In the genomic region with DNA sequence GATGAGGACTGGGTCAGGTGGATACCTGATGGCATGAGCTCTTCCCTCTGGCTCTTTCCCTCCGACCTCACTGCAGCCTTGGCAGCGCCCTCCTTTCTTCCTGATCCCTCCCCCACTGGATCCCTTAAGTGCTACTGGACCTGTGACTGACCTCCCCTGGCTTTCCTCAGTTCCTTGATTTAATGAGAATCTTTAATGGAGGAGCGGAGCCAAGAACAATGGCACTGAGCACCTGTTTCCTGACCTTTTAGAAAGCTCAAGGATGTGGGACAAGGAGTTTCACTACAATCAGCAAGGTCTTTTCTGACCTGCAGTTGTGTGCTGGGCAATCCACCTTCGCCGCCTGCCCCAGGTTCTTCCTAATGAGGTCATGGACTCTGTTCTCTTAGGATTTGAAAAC, we compare ENCODE assay signal across 30 mouse cellular contexts. TPM values are rescaled to one million over a fixed set of nuclear protein-coding genes. Genes with fewer than 3 reads are reported as not detected.
A peak's percentile ranks its signal among the peaks of the same experiment; 100 is the strongest.
DNase-seq lines count a peak whose midpoint lies in the region; ATAC-seq lines count a peak whose summit lies in the region.
"Had no signal": no experiment of that assay in that cellular context is flagged by ENCODE, and none has a peak within 500 bp of the region (broad histone marks: within the 10 kb centered on the region; RNA-seq: fewer than 3 reads in every experiment).

No protein-coding gene starts in this region.

- H3K9me3 ChIP-seq in heart, embryonic 12.5 days (replicated peaks) = no peaks in the 10 kb centered on the region
- no peaks in the 10 kb centered on the region for H3K9me3 ChIP-seq in kidney, embryonic 16.5 days (ENCODE audit: low read length)
- H3K9me3 ChIP-seq in lung, embryonic 15.5 days = no peaks in the 10 kb centered on the region
- H3K9me3 ChIP-seq: embryonic facial prominence, embryonic 12.5 days; heart, embryonic 10.5 days; midbrain, embryonic 12.5 days; neural tube, embryonic 12.5 days had no signal

- WGBS in heart, embryonic 12.5 days = 65% methylated on average over 5 of the region's 5 CpGs
- WGBS in kidney, embryonic 16.5 days = 60% methylated on average over 5 of the region's 5 CpGs
- 45% methylated on average over 5 of the region's 5 CpGs for WGBS in lung, embryonic 15.5 days

- H3K27me3 ChIP-seq in heart, embryonic 12.5 days (replicated peaks) = peaks cover 20% of the 10 kb centered on the region
- H3K27me3 ChIP-seq in kidney, embryonic 16.5 days (ENCODE audit: insufficient read depth, low read length) = no peaks in the 10 kb centered on the region
- no peaks in the 10 kb centered on the region for H3K27me3 ChIP-seq in lung, embryonic 15.5 days
- H3K27me3 ChIP-seq: embryonic facial prominence, embryonic 12.5 days; midbrain, embryonic 12.5 days; neural tube, embryonic 12.5 days had no signal

- H3K27ac ChIP-seq in heart, embryonic 12.5 days (ENCODE audit: poor library complexity, severe bottlenecking) = no peak overlapping the region
- H3K27ac ChIP-seq in kidney, embryonic 16.5 days (ENCODE audit: low read length) = peak overlapping the region; percentile 33; the same call in 1 of the 2 replicates
- no peak overlapping the region for H3K27ac ChIP-seq in lung, embryonic 15.5 days
- H3K27ac ChIP-seq: embryonic facial prominence, embryonic 12.5 days; heart, embryonic 10.5 days; hindbrain, embryonic 14.5 days; liver, embryonic 14.5 days; midbrain, embryonic 12.5 days; neural tube, embryonic 12.5 days had no signal

- H3K36me3 ChIP-seq in heart, embryonic 12.5 days = no peaks in the 10 kb centered on the region
- no peaks in the 10 kb centered on the region for H3K36me3 ChIP-seq in kidney, embryonic 16.5 days (ENCODE audit: insufficient read depth, low read length)
- no peaks in the 10 kb centered on the region for H3K36me3 ChIP-seq in lung, embryonic 15.5 days
- H3K36me3 ChIP-seq: embryonic facial prominence, embryonic 12.5 days; heart, embryonic 10.5 days; midbrain, embryonic 12.5 days; neural tube, embryonic 12.5 days had no signal

- H3K4me3 ChIP-seq in heart, embryonic 12.5 days = no peak overlapping the region
- no peak overlapping the region for H3K4me3 ChIP-seq in kidney, embryonic 16.5 days (ENCODE audit: low read length)
- no peak overlapping the region for H3K4me3 ChIP-seq in lung, embryonic 15.5 days
- H3K4me3 ChIP-seq: embryonic facial prominence, embryonic 12.5 days; heart, embryonic 10.5 days; megakaryocyte, embryonic 14.5 days; midbrain, embryonic 12.5 days; myocyte; neural tube, embryonic 12.5 days had no signal

- no peak overlapping the region for H3K9ac ChIP-seq in heart, embryonic 12.5 days
- no peak overlapping the region for H3K9ac ChIP-seq in kidney, embryonic 16.5 days (replicated peaks; ENCODE audit: low read length)
- no peak overlapping the region for H3K9ac ChIP-seq in lung, embryonic 15.5 days
- H3K9ac ChIP-seq: embryonic facial prominence, embryonic 12.5 days; hindbrain, embryonic 14.5 days; liver, embryonic 14.5 days; midbrain, embryonic 12.5 days; neural tube, embryonic 12.5 days had no signal

- H3K4me2 ChIP-seq in heart, embryonic 12.5 days = no peak overlapping the region
- peak overlapping the region; percentile 28 for H3K4me2 ChIP-seq in kidney, embryonic 16.5 days (replicated peaks; ENCODE audit: low read depth, low read length)
- 0 out of 2 replicates have a peak overlapping the region, but pooled peaks have one; percentile 2 for H3K4me2 ChIP-seq in lung, embryonic 15.5 days
- H3K4me2 ChIP-seq: embryonic facial prominence, embryonic 12.5 days; hindbrain, embryonic 14.5 days; midbrain, embryonic 12.5 days; neural tube, embryonic 12.5 days had no signal

- ATAC-seq in heart, embryonic 12.5 days (ENCODE audit: insufficient number of reproducible peaks, low FRiP score) = no peak
- no peak for ATAC-seq in kidney, embryonic 16.5 days (ENCODE audit: low FRiP score, low TSS enrichment)
- no peak for ATAC-seq in lung, embryonic 15.5 days (ENCODE audit: borderline replicate concordance, extremely low read depth, low FRiP score, low TSS enrichment)
- ATAC-seq: CD4-positive, CD25-positive, alpha-beta regulatory T cell, adult 4 months; forebrain, embryonic 14.5 days; inflammation-experienced regulatory T-cells, adult 6 months had no signal

- peak; percentile 34 for DNase-seq in heart, adult 8-10 months (ENCODE audit: low spot score)
- no peak for DNase-seq in kidney, postnatal 36 days
- no peak for DNase-seq in lung, postnatal 10 days
- DNase-seq in cerebellum, postnatal 25 days = no peak
- DNase-seq: adrenal gland, adult 8-10 months; cerebellum, adult 11 months; cerebellum, adult 9-10 months; embryo, embryonic 11 days; gastrocnemius, postnatal 36 days; kidney, adult 11 months; liver; lung, adult 2 months; lung, postnatal 36 days; right cerebral cortex, adult 18-20 months; spleen, adult 18-20 months; thymus, postnatal 14 days had no signal

- H3K4me1 ChIP-seq in heart, embryonic 12.5 days (replicated peaks) = peaks cover 6% of the 10 kb centered on the region; the same call in 1 of the 2 replicates
- peaks cover 3% of the 10 kb centered on the region; the same call in 1 of the 2 replicates for H3K4me1 ChIP-seq in kidney, embryonic 16.5 days (ENCODE audit: insufficient read depth, low read length)
- H3K4me1 ChIP-seq in lung, embryonic 15.5 days = peaks cover 4% of the 10 kb centered on the region; the same call in 1 of the 2 replicates
- H3K4me1 ChIP-seq: embryonic facial prominence, embryonic 12.5 days; heart, embryonic 10.5 days; midbrain, embryonic 12.5 days; neural tube, embryonic 12.5 days had no signal

RNA-seq across cellular contexts. Expression of a gene that starts 43.6 kb away (rescaled TPM):
- 10 to 100 TPM; 30.2 to 36.9 (median 32.5) TPM for total RNA-seq in heart, adult 8-10 months (2022)
- polyA plus RNA-seq in heart, embryonic 12.5 days (2016; fragmentation: Nextera tagmentation; extraction: Ambion mirVana) = 21.7 and 21.8 TPM in 2 replicates
- 25.3 and 26.9 TPM in 2 replicates for polyA plus RNA-seq in kidney, embryonic 16.5 days (2015; fragmentation: Nextera tagmentation; extraction: Ambion mirVana)
- polyA plus RNA-seq in lung, embryonic 15.5 days (2015; fragmentation: Nextera tagmentation; extraction: Ambion mirVana) = 11.6 and 12.8 TPM in 2 replicates
